Mouse (Mus musculus): ENCODE measurements at regions not wholly inside any gene's neighbourhood (a gene's known extent, or its start where the extent isn't known, plus 50 kb on each side); places are given as distances from the start of the nearest gene placed in this dataset.

DNA sequence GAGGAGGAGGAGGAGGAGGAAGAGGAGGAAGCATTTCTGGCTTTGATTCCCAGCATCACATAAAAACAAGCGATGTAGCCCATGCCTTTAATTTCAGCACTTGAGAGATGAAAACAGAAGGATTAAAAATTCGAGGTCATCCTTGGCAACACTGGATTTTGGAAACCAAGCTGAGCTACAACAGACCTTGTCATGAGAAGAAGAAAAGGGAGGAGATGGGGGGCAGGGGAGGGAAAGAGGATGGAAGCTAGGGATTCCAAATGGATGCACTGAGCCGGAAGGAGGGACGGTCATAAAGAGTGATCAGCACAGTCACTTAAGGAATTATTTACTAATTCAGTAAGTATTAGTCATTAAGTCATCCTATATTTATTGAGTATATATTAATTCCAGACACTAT lies 55.1 kb upstream of the Cnksr3 start:
- no peak for DNase-seq

DNA sequence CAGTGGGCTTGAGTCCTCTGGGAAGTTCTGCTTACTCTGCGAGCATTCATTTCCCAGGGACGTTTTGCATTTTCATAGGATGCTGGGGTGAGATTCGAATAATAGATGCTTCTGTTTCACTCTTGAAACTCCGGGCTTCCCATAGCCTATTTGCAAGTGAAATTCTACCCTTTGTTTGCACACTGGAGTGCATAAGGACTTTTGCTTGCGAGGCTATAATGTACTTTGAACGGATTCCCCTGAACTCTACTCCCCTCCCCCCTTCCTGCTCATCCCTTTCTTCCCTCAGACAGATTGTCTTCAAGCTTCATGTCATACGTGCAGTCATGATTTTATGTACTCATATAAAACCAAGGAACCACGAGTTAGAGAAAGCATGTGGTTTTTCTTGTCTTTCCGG lies 53.4 kb upstream of the Cnksr3 start:
- no peak for DNase-seq

DNA sequence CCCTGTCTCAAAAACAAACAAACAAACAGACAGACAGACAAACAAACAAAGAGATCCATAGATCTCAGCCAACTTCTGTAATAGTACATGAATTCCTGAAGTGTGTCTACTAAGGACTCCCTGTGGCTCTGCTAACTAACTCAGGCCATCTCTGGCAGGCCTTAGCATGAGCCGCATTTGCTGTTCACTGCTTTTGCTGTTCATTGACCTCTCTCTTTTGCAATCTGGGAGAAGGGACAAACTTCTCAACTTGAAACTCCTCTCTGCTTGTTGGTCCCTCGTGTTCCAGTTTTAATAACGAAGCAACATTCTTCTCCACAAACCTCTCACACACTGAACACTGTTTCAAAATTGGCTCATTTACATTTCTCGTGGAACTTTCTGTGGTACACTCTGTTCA lies 52.7 kb upstream of the Cnksr3 start:
- no peak for DNase-seq

All from right cerebral cortex, postnatal 25 days (tissue).